Mouse (Mus musculus) mouse trophoblast stem cell (cell line): Measurements from ENCODE around the gene Olfr635.
"Not testable (repeated sequence)": the region's sequence is repeated elsewhere in the genome, so short reads cannot be mapped to it uniquely, and the experiment has no call there.

Experiments used
- in situ Hi-C, 2 experiments: fragments of 300-500 bp; cut with MseI, MboI; formaldehyde crosslinking; loops; 2 replicates in 1 of 2; 3 replicates in 1 of 2; pipeline ENCODE4 v1.15.1; 2025

The Olfr635 gene

GRCm38 (mm10) chr7:103970852-103971251, at the start of gene Olfr635:
Olfr635 (plus strand) TSS chr7:103971152.
- in situ Hi-C loops = no loop called here

GRCm38 (mm10) chr7:103928525-103928924, 42.4 kb upstream of the Olfr635 start, which contains the start of gene Olfr631:
Olfr631 (plus strand) TSS chr7:103928825.
- in situ Hi-C loops = no loop called here

GRCm38 (mm10) chr7:103934264-103934663, 36.7 kb upstream of the Olfr635 start, which contains the start of gene Olfr632:
Olfr632 (plus strand) TSS chr7:103934347.
- in situ Hi-C loops = no loop called here

GRCm38 (mm10) chr7:103942730-103943129, 28.2 kb upstream of the Olfr635 start:
- in situ Hi-C loops = no loop called here

- in situ Hi-C loops = no loop called here
These were observed 26.8 kb upstream of the Olfr635 start, which contains the start of gene Olfr633 for GRCm38 (mm10) chr7:103944137-103944536. Olfr633 (plus strand) TSS chr7:103944437.

- in situ Hi-C loops = not testable (repeated sequence)
These were observed 4.1 kb upstream of the Olfr635 start for GRCm38 (mm10) chr7:103966873-103967272.

- in situ Hi-C loops = no loop called here
These were observed 830 bp downstream of the Olfr635 start for GRCm38 (mm10) chr7:103971782-103972181.

GRCm38 (mm10) chr7:103998446-103998845, 27.5 kb downstream of the Olfr635 start, which contains the start of gene Olfr638:
Olfr638 (plus strand) TSS chr7:103998746.
- in situ Hi-C loops = no loop called here

- in situ Hi-C loops = no loop called here
These were observed 28.2 kb downstream of the Olfr635 start for GRCm38 (mm10) chr7:103999124-103999523.

- in situ Hi-C loops = no loop called here
These were observed 46.3 kb downstream of the Olfr635 start, which contains the start of gene Olfr639 for GRCm38 (mm10) chr7:104017203-104017602. Olfr639 (minus strand) TSS chr7:104017303.

- in situ Hi-C loops = no loop called here
These were observed 48.0 kb downstream of the Olfr635 start for GRCm38 (mm10) chr7:104018953-104019352.

- in situ Hi-C loops = no loop called here
These were observed 50.7 kb downstream of the Olfr635 start for GRCm38 (mm10) chr7:104021651-104022050.

- in situ Hi-C loops = no loop called here
These were observed 54.5 kb downstream of the Olfr635 start, which contains the start of gene Olfr640 for GRCm38 (mm10) chr7:104025473-104025872. Olfr640 (minus strand) TSS chr7:104025573.

- in situ Hi-C loops = no loop called here
These were observed 56.0 kb downstream of the Olfr635 start for GRCm38 (mm10) chr7:104026978-104027377.

- in situ Hi-C loops = no loop called here
These were observed 64.2 kb downstream of the Olfr635 start, which contains the start of gene Olfr641 for GRCm38 (mm10) chr7:104035145-104035544. Olfr641 (plus strand) TSS chr7:104035445.
